Mouse (Mus musculus): ENCODE measurements at regions not wholly inside any gene's neighbourhood (a gene's known extent, or its start where the extent isn't known, plus 50 kb on each side); places are given as distances from the start of the nearest gene placed in this dataset.

DNA sequence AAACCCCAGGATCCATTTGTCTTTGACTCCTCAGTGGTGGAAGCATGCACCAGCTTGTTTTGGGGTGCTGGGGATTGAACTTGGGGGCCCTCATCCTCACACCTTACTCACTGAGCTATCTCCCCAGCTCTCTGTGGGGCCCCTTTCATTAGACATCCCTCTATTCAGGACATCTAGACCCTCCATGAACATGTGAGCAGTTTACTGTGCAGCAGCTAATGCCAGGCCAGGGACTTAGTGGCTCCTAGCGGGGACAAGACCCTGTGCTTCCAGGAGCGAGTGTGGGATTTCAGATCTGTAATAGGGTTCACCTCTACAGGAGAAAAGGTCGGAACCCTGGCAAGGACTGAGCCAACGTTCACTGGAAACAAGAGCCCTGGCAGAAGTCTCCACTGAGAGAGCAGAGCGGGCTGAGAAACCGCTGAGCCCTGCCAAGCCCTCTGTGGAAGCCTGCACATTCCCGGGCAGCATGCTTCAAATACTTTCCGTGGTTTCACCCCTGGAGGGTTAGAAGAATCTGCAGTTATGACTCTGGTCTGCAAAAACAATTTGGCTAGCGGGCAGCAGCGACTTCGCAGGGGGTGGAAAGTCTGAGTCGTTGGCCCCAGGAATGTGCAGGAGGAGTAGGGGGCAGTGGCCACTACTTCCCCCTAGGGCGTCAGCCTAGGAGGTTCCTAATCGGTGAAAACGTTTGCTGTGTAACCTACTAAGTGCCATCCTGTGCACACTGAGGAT lies 125.6 kb downstream of the Smad6 start:
- DNase-seq (ENCODE audit: low read depth, low spot score) = no peak

DNA sequence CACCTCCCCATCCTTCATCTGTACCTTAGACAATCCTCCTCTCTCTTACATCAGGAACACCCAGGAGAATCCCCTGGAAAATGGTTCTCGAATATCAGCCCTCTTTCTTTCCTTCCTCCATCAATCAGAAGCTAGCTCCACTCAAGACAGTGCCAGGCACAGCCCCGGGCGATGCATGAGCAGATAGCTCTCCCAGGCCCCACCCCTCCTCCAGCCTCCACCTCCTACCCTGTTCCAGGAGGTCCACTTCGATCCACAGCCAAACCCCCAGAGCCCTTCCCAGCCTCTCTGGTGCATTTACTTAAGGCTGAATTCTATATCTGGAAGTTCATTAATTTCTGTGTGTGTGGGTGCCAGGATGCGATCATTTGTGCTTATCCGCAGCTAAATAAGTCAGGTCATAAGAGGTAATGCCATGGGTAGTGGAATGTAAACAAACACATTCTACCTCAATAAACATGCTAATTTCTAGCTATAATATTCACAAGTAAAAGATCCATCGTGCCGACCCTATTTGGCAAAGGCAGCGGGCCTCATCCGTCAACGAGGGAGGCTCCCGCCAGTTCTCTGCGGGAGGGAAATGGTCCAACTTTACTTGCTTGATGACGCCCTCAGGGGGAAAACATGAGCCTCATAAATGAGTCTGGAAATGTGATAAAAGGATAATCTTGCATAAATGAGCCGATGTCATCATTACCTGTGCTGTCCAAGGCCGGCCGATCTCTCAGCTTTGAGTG lies 129.5 kb downstream of the Smad6 start:
- DNase-seq (ENCODE audit: low read depth, low spot score) = no peak

DNA sequence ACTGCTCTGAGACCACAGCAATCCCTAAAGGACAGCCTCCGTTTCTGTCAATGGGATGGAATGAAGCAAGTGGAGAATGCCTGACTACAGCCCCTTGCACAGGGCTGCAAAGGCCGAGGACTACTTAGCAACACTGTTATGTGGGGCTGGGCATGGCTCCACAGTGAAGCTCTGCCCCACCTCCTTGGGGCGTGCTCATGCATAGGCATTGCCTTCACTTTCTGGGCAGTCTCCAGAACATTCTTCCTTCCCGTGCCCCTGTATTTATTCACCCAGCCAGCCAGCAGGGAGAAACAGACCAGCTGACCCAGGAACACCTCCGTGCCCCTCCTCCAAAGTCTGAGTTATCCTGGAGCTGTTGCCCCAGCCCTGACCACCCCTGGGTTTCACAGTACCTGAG lies 131.1 kb downstream of the Smad6 start:
- no peak for DNase-seq (ENCODE audit: low read depth, low spot score)

DNA sequence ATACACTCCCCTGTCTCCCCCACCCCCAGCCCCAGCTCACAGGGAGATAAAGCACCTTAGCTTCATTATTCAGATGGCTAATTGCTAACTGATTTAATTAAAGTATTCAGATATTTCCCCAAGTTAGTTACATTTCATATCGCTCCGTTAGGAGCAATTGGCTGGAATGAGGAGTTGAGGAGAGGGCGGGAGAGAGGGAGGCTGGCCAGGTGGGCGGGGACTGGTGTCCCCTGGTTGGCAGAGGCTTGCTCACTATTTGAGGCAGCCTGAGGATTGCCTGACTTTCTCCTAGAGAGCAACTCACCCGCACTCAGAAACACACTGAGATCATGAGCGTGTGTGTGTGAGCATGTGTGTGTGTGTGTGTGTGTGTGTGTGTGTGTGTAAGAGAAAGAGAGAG lies 131.8 kb upstream of the Smad3 start:
- DNase-seq (ENCODE audit: low read depth, low spot score) = no peak

DNA sequence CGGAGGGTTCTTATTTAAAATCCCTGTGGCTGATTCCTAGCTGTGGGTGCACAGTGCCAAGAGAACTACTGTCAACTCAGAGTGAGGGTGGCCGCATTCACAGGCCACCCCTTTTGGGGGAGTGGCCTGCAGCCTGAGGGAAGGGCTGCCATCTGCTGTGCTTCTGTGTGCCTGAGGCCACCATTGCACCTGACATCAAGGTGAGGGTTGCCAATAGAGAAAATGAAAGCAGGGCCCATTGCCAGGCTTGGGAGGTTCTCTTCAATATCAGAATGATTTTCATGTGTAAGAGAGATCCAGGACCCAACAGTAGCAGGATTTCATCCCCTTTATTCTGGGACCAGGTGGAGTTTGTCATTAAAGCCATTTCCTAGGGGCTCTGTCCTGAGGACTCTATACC lies 127.2 kb upstream of the Smad3 start:
- no peak for DNase-seq (ENCODE audit: low read depth, low spot score)

DNA sequence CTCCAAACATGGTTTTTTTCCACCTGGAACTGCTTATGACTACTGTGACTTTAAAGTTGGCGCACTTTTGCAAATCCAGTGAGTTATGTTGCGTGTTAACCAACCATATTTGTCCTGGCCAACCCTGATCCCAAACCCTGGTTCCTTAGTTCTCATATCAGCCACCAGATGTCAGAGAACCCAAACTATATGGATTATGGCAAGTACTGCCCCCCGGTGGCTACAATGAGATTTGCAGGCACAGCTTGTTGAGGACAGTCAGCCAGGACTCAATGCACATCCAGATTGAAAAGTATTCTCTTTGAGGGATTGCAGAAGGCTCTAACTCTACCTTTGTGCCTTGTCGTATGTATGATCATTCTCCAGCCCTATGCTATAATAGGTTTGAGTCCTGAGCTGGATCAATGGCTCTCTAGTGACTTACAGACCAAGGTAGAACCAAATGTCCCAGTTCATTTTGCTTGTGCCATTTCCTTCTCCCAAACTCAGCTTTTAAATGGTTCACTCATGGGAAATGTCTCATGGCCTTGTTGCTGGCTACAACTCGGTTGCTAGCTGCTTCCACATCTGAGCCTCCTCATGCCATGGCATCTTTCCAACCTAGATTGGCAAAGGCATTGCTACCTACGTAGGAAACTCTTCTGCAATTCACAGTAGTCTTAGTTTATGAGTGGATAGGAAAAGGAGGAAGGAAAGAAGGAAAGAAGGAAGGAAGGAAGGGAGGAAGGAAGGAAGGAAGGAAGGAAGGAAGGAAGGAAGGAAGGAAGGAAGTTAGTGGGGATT lies 126.1 kb upstream of the Smad3 start:
- peak; percentile 41 for DNase-seq (ENCODE audit: low read depth, low spot score)

DNA sequence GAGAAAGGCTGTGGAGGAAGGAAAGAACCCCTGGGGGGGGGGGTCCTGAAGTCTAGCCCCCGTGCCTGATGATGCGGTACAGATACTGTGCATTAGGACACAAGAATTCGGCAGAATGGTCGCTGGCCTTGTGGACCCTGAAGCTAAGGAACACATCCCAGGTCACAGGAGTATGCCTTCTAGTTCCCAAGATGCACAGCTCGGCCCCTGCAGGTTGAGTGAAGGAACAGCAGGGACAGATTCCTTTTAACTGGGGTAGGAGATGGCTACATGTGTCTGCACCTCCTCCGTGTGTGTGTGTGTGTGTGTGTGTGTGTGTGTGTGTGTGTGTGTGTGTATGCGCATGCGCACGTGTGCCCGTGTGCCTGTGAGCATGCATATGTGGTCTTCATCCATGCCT lies 123.9 kb upstream of the Smad3 start:
- DNase-seq (ENCODE audit: low read depth, low spot score) = no peak

DNA sequence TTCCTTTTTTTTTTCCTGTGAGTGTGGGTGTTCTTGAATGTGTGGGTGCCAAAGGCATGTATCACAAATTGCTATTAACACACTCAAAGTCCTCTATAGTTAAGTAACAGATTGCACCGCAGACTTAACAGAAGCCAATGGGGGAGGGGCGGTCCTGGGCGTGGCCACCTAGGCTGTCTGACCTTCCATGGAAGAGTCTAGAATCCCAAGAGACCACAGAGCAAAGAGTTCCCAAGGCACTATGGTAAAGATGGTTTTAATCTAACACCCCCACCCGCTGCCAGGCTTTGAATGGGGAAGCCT lies 123.4 kb upstream of the Smad3 start:
- DNase-seq (ENCODE audit: low read depth, low spot score) = no peak

DNA sequence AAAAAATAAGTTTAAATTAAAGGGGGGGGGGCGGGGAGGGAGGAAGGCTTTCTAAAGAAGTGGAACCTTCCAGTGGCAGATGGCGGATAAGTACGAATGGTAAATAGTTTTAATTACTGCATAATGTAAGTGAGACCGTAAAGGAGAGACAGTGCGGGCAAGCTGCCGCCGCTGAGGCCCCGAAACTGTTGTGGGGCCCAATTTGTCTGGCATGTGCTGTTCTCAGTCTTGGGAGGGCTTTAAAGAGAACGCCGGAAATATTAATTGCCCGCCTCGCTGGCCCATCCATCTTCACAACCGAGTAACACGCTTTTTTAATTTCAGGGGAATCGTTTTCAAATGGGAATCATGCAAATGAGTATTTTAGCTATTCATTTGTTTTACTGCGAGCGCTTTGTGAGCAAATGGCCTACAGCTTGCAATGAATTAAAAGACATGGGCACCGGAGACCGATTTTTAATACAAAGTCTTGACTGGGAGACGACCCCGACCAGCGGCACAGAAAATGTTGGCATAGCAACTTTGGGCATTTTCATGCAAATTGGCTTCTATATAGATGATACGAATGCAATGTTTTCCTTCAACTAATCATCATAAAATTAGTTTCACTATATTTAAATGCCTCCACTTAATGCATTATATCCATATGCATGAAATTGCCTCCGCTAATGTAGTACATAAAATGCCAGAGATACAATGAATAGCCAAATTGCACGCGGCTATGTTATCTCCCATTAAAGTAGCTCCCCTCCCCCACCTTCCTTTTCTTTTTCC lies 122.9 kb upstream of the Smad3 start:
- no peak for DNase-seq (ENCODE audit: low read depth, low spot score)

DNA sequence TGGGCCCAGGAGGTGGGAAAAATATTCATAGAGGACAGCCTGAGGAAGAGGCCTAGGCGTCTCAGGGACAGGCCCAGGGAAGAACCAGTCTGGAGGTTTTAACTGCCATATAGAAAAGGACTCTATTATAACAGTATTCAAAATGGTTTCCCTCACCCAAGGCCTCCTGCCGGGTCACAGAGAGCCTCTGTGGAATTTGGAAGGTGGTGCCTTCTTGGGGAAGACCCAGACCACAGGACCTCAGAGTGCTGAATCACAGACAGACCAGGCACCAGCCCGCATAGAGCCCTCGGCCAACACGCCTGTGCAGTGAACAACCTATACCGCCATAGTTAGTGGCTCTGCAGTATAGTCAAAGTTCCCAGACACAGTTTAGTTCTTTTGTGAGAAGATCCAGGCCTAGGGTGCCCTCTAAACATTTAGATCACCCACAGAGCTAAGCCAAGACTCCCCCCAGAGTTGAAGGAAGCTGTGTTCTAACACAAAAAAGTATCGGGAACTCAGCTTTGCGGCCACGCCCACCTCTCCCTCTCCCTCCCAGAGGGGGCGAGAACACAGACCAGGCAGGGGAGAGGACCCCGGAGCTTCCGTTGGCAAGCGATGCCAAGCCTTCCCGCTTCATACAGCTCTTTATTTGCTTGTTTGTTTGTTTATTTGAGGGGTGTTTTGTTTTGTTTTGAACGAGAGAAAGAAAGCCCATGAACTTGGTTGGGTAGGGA lies 122.1 kb upstream of the Smad3 start:
- DNase-seq (ENCODE audit: low read depth, low spot score) = no peak

DNA sequence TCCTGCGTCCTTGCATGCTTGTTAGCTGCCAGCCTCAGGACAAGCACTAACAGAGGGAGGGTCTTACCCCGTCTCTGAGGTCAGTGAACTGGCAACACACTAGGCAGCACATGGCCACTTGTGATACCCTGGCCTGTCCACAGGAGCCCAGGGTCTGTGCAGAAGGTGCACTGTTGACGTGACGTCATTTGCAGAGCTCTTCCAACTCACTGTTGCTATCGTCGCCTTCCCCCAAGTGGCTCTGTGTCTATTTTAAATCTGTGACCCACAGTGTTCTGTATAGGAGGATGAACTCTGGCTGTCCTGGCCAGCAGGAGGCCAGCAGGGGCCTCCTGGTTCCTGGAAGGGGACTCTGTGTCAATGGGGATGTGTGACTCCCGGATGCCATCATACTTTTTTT lies 120.1 kb upstream of the Smad3 start:
- DNase-seq (ENCODE audit: low read depth, low spot score) = no peak

DNA sequence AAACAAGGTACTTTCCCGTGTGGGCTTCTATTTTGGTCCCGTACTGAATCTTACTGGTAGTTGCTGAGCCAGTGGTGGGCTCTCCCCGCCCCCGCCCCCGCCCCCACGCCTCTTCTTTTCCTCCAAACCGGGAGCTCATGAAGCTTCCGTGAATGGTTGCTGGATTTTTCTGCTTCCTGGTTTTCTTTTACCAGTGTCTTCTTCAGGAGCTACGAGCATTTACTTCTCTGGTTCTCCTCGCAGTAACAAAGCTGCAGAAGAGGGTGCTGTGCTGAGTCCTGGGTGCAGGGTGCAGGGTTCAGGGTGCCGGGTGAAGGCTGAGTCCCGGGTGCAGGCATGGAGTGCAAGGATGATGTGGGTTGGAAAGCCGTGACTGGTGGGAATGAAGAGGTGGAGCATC lies 119.1 kb upstream of the Smad3 start:
- DNase-seq (ENCODE audit: low read depth, low spot score) = no peak

DNA sequence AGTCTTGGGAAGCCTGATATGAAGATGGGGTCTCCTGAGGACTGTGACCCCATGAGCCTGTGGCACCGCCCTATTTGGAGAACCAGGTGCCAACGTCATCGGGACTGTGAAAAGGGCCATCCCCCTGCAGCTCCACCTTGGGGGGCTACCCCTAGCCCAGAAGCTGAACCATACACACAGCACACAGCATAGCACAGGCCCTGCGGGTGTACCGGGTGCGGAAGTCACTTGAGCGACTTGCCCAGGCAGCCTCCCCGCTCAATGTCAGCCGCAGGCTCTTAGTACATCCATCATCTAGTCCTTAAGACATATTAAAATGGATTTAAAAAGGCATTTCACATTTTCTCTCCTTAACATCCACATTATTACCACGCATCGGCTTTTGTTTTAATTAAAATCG lies 118.2 kb upstream of the Smad3 start:
- DNase-seq (ENCODE audit: low read depth, low spot score) = no peak

DNA sequence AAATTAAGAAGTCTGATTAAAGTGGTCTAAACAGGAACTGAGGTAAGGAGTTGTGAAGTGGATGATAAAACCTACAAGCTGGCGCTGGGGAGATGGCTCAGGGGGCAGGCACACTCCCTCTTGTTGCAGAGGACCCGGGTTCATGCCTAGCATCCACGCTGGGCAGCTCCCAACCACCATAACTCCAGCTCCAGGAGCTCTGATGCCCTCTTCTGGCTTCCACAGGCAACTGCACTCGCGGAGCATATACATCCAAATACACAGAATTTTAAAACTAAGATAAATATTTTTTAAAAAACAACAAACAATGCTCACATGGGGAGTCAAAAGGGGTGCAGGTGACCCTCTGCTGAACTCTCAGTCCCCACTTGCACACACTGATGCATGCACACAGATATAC lies 117.4 kb upstream of the Smad3 start:
- DNase-seq (ENCODE audit: low read depth, low spot score) = no peak

DNA sequence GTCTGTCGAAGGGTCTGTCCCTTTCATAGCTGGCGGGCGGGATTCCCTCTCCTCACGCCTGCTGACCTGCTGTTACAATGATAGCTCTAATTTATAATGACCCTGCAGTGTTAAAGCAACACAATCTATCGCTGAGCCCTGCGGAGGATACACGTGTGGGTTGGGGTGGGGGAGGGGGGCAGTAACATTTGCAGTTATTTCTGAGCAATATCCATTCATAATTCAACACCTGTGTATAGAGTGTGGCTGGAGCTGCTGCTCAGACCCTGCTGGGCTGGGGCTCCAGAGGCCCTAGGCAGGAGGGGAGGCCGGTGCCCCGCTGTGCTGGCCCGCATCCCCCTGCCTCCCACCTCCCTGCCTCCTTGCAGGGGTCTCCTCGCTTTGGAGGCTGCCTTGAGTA lies 106.6 kb upstream of the Smad3 start:
- no peak for DNase-seq (ENCODE audit: low read depth, low spot score)

DNA sequence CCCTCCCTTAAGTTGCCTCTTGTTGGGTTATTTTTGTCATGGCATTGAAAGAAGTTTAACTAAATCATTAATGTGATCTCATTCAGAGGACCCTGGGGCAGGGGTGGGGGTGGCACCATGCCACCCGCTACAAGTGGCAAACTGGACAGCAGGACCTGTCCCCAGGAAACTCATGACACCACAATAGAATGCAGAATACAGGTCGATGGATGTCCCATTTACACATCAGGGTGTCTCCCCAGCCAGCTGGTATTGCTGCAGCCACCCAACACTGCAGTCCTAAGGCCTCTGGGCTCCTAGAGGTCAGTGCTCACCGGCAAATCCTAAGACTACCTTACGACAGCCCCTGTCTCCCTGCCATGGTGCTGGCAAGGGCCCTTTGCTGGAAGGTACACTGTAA lies 105.5 kb upstream of the Smad3 start:
- DNase-seq (ENCODE audit: low read depth, low spot score) = no peak

DNA sequence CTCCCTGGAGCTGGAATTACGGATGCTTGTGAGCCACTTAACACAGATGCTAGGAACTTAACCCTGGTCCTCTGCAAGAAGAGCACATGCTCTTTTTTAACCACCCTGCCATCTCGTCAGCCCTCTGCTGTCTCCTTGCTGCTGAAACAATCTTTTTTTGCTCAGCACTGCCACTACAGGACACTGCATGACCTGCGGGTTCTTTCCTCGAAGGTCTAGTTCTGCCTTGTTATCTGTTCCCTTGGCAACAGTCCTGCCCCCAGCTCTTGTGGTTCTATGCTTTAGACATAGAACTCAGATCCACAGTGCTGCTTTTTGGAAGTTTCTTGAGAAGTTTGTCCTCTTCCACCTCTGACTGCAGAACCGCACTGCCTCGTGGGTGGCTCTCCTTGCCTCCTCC lies 104.6 kb upstream of the Smad3 start:
- DNase-seq (ENCODE audit: low read depth, low spot score) = peak; percentile 45

DNA sequence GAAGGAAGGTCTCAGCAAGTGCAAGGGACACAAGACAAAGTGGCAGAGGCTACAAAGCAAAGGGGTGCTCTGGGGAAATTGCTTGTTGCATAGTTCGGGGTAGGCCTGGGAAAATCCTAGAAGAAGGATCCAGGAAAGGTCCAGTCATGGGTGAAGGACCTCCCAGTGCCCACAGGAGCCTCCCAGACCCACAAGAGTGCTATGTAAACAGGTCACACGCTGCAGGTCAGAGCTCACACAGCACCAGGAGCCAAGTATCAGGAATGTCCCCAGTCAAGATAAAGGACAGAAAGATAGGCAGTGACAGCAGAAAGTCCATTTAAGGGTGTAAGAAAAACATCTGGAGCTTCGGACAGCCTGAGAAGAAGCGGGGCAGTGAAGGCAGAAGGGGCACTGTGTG lies 103.6 kb upstream of the Smad3 start:
- no peak for DNase-seq (ENCODE audit: low read depth, low spot score)

DNA sequence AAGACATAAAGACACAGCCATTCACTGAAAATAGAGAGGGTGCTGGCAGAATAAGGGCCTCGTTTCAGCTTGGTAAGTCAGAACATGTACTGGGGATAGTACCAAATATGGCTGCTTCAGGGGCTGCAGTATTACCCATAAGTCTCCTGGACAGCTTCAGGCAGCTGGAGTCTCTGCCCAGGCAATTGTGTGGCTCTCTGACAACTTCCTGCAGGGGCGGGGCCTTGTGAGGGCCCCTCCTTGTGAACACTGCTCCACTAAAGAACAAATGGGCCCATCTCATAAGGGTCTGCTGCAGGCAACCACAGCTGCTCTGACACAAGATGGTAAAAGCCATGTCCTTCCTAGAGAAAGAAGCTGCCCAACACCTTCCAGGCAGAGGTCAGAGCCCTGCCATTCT lies 102.4 kb upstream of the Smad3 start:
- DNase-seq (ENCODE audit: low read depth, low spot score) = no peak

DNA sequence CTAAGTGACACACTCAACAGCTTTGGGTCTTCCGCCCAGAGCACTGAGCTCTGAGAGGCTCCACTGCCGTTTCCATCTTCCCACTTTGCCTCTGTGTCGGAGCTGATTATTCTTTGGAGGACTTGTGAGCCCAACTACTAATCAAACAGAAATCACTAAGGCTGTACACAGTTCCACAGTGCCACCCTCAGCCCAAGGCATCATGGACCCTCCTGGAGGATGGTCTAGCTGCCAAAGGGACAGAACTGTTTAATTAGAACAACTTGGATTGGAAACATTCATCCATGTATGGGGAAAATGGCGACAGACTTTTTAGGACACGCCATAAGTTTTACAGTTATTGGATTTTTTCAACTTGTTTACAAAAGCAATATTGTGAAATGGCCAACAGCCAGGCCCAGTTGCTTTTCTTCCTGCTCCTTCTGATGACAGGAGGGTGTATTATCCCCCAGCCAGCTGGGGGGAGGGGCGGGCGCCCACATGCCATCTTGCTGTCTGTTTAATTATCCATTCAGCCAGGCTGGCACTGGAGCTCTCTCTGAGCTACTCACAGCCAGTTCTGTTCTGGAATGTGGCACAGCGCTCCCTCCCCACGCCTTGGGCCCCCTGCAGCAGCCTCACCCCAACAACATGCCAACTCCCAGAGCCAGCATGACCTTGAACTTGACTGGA lies 98.4 kb upstream of the Smad3 start:
- DNase-seq (ENCODE audit: low read depth, low spot score) = no peak

DNA sequence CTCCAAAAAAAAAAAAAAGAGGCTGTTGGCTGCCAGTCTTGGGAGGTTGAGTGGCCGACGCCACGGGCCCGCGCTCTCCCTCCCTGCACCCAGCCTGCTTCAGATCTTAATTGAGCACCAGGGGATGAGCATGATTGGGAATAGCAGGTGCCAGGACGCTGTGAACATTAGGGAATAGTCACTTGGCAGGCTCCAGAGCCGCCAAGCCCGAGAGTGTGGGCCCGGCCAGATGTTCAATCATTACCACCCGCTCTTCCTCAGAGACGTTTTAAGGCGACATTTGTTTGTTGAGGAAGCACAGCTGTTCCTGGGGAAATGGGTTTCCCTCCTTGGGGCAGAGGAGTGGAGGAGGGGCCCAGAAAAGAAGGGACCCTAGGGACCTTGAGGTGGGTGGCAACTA lies 94.0 kb upstream of the Smad3 start:
- no peak for DNase-seq (ENCODE audit: low read depth, low spot score)
